ENCODE assay signal across 8 mouse cellular contexts in genomic region chr8:94186542-94186941, GRCm38 (mm10). TPM values are rescaled to one million over a fixed set of nuclear protein-coding genes. Genes with fewer than 3 reads are reported as not detected.
DNase-seq lines count a peak whose midpoint lies in the region; ATAC-seq and TF ChIP-seq lines count a peak whose summit lies in the region.

No protein-coding gene starts in this region.

- peak; percentile 59 for TF ChIP-seq RAD21 in CH12.LX (IDR thresholded peaks at IDR 0.05; ENCODE audit: low read depth, low read length)

- peak; percentile 89 for DNase-seq in CH12.LX (ENCODE audit: extremely low read depth)
- peak; percentile 75 to 83 for DNase-seq in adrenal gland, postnatal 36 days
- peak; percentile 75 for DNase-seq in heart, postnatal 0 days (ENCODE audit: low spot score)
- peak; percentile 91 to 93 for DNase-seq in kidney, postnatal 25 days
- peak; percentile 61 to 84 for DNase-seq in spleen, postnatal 10 days (ENCODE audit: low spot score in 2 of 2)
- no peak for DNase-seq in left cerebral cortex, adult 9 months (ENCODE audit: low spot score in 2 of 2)

- no peaks in the 10 kb centered on the region for H3K36me3 ChIP-seq in CH12.LX (replicated peaks in 1 of 2; ENCODE audit: control insufficient read depth in 1 of 2, insufficient read depth in 1 of 2, low read length in 1 of 2)
- no peaks in the 10 kb centered on the region for H3K36me3 ChIP-seq in embryonic facial prominence, embryonic 15.5 days
- no peaks in the 10 kb centered on the region for H3K36me3 ChIP-seq in heart, postnatal 0 days (replicated peaks; ENCODE audit: control insufficient read depth, insufficient read depth, low read length)

- no peaks in the 10 kb centered on the region for H3K9me3 ChIP-seq in CH12.LX (replicated peaks; ENCODE audit: low read length)
- H3K9me3 ChIP-seq in embryonic facial prominence, embryonic 15.5 days (replicated peaks): no peaks in the 10 kb centered on the region
- no peaks in the 10 kb centered on the region for H3K9me3 ChIP-seq in heart, postnatal 0 days (replicated peaks; ENCODE audit: control insufficient read depth, low read length)

- peaks cover 36 to 54% of the 10 kb centered on the region in 2 experiments for H3K4me1 ChIP-seq in CH12.LX (ENCODE audit: control insufficient read depth in 1 of 2, insufficient read depth in 2 of 2)
- peaks cover 30% of the 10 kb centered on the region for H3K4me1 ChIP-seq in embryonic facial prominence, embryonic 15.5 days
- peaks cover 24% of the 10 kb centered on the region; the same call in 1 of the 2 replicates for H3K4me1 ChIP-seq in heart, postnatal 0 days (ENCODE audit: control insufficient read depth, insufficient read depth)

- H3K4me2 ChIP-seq in CH12.LX (ENCODE audit: insufficient read depth, low read depth, poor library complexity, severe bottlenecking): peak overlapping the region; percentile 50
- peak overlapping the region; percentile 25 for H3K4me2 ChIP-seq in embryonic facial prominence, embryonic 15.5 days (replicated peaks)
- H3K4me2 ChIP-seq in heart, postnatal 0 days (ENCODE audit: low read depth, low read length): 0 out of 2 replicates have a peak overlapping the region, but pooled peaks have one; percentile 2

- H3K4me3 ChIP-seq in CH12.LX (replicated peaks in 1 of 3; ENCODE audit: low read depth in 2 of 3, low read length in 2 of 3, poor library complexity in 1 of 3): peak overlapping the region in 1 of 3 experiments; percentile 5
- H3K4me3 ChIP-seq in embryonic facial prominence, embryonic 15.5 days (replicated peaks): peak overlapping the region; percentile 3; the same call in 1 of the 2 replicates
- H3K4me3 ChIP-seq in heart, postnatal 0 days (ENCODE audit: low read depth, low read length): no peak overlapping the region

- WGBS in embryonic facial prominence, embryonic 15.5 days: 5% methylated on average over 17 of the region's 17 CpGs
- 4% methylated on average over 17 of the region's 17 CpGs for WGBS in heart, postnatal 0 days

- peak; percentile 60; the same call in 1 of the 2 replicates for TF ChIP-seq POLR2A in CH12.LX (IDR thresholded peaks at IDR 0.05; ENCODE audit: low read depth, low read length)

- TF ChIP-seq CTCF in CH12.LX (conservative IDR thresholded peaks at IDR 0.05 in 1 of 2, IDR thresholded peaks at IDR 0.05 in 1 of 2; ENCODE audit: low read depth in 2 of 2, low read length in 2 of 2): peak; percentile 54 to 84
- TF ChIP-seq CTCF in heart, postnatal 0 days (IDR thresholded peaks at IDR 0.05; ENCODE audit: low read depth): peak; percentile 73

- H3K9ac ChIP-seq in CH12.LX (ENCODE audit: insufficient read depth, low read depth): peak overlapping the region; percentile 52
- H3K9ac ChIP-seq in embryonic facial prominence, embryonic 15.5 days: no peak overlapping the region
- no peak overlapping the region for H3K9ac ChIP-seq in heart, postnatal 0 days (replicated peaks; ENCODE audit: low read depth, low read length)

- TF ChIP-seq EP300 in CH12.LX (IDR thresholded peaks at IDR 0.05; ENCODE audit: low read length): peak; percentile 69
- TF ChIP-seq EP300 in heart, postnatal 0 days (IDR thresholded peaks at IDR 0.05; ENCODE audit: low read depth): no peak

- dilution Hi-C loops in CH12.LX (cut with MboI; ENCODE audit: extremely low pct_ligation_motif_present, extremely low pct_unique_long_range_greater_than_20kb, low sequenced_read_pairs): no loop called here

- peaks cover 44% of the 10 kb centered on the region for H3K27me3 ChIP-seq in CH12.LX (replicated peaks)
- peaks cover 53% of the 10 kb centered on the region for H3K27me3 ChIP-seq in embryonic facial prominence, embryonic 15.5 days
- peaks cover 23% of the 10 kb centered on the region for H3K27me3 ChIP-seq in heart, postnatal 0 days (ENCODE audit: control insufficient read depth, insufficient read depth, low read length)

- peak overlapping the region; percentile 80 for H3K27ac ChIP-seq in CH12.LX (ENCODE audit: insufficient read depth, low read depth)
- no peak overlapping the region for H3K27ac ChIP-seq in embryonic facial prominence, embryonic 15.5 days (replicated peaks)
- no peak overlapping the region for H3K27ac ChIP-seq in heart, postnatal 0 days (ENCODE audit: low read depth)

- peak; percentile 64 for ATAC-seq in embryonic facial prominence, embryonic 15.5 days (ENCODE audit: insufficient number of reproducible peaks, low FRiP score, low TSS enrichment, low read depth)
- peak; percentile 48 for ATAC-seq in heart, postnatal 0 days (ENCODE audit: insufficient read depth, low read depth)
- peak; percentile 37 for ATAC-seq in megakaryocyte progenitor cell, adult 5-6 weeks (replicated peaks; ENCODE audit: poor library complexity)

- in situ Hi-C loops in CH12.LX (cut with MboI; ENCODE audit: low pct_ligation_motif_present, low pct_unique_long_range_greater_than_20kb, low sequenced_read_pairs): loop anchor here (25.0 kb wide), 1 partner anchor 499 kb away; no protein-coding TSS in a partner anchor

- no peaks in the 10 kb centered on the region for H3K79me2 ChIP-seq in CH12.LX (replicated peaks; ENCODE audit: control insufficient read depth, extremely low read depth, insufficient read depth, poor library complexity, severe bottlenecking)

TF ChIP-seq in CH12.LX, 34 proteins besides CTCF, POLR2A, EP300 and RAD21 (continues in another document):
- 0 out of 2 replicates have a peak, but pooled peaks have one; percentile 42 for TF ChIP-seq MYC (IDR thresholded peaks at IDR 0.05; ENCODE audit: low read depth, low read length)
- TF ChIP-seq ETS1 (conservative IDR thresholded peaks at IDR 0.05; ENCODE audit: low read depth, low read length): peak; percentile 70
- TF ChIP-seq JUN (IDR thresholded peaks at IDR 0.05; ENCODE audit: insufficient read depth, low read depth, low read length): peak; percentile 63
- TF ChIP-seq ZC3H11A (IDR thresholded peaks at IDR 0.05; ENCODE audit: low read depth, low read length): 0 out of 2 replicates have a peak, but pooled peaks have one; percentile 28
- TF ChIP-seq SIN3A (IDR thresholded peaks at IDR 0.05; ENCODE audit: low read length): peak; percentile 85
- peak; percentile 72; the same call in 1 of the 2 replicates for TF ChIP-seq NELFE (IDR thresholded peaks at IDR 0.05; ENCODE audit: low read depth, low read length)
- TF ChIP-seq MXI1 (IDR thresholded peaks at IDR 0.05; ENCODE audit: low read depth, low read length): peak; percentile 72; the same call in 1 of the 2 replicates

RNA-seq across cellular contexts. Expression of gene Mt1, which starts 7.7 kb away (rescaled TPM):
- total RNA-seq in CH12.LX (2012; rRNA removed) (174 and 239 TPM in 2 replicates), CH12.LX (2014; rRNA removed) (13.6 and 19.9 TPM in 2 replicates)
- polyA plus RNA-seq in CH12.LX (2012; ENCODE audit: insufficient read length, low read depth): 57.4 and 62.7 TPM in 2 replicates
- total RNA-seq in adrenal gland, postnatal 36 days (2021): 100 to 1,000 TPM; 298 to 394 TPM
- polyA plus RNA-seq in embryonic facial prominence, embryonic 15.5 days (2015; fragmentation: Nextera tagmentation; extraction: Ambion mirVana): 290 and 306 TPM in 2 replicates
- 1,123 and 1,581 TPM in 2 replicates for total RNA-seq in heart, postnatal 0 days (2014; rRNA removed; ENCODE audit: low replicate concordance)
- 783 and 795 TPM in 2 replicates for polyA plus RNA-seq in heart, postnatal 0 days (2015; fragmentation: Nextera tagmentation; extraction: Ambion mirVana)
- total RNA-seq in megakaryocyte progenitor cell, adult 5-6 weeks (2015): 232 and 285 TPM in 2 replicates
- 321 and 389 TPM in 2 replicates for total RNA-seq in megakaryocyte progenitor cell, adult 5-6 weeks (2017)

RNA-seq across cellular contexts. Expression of gene Mt2, which starts 14.1 kb away (rescaled TPM):
- 109 and 212 TPM in 2 replicates for total RNA-seq in CH12.LX (2012; rRNA removed)
- total RNA-seq in CH12.LX (2014; rRNA removed): 4.1 and 4.3 TPM in 2 replicates
- polyA plus RNA-seq in CH12.LX (2012; ENCODE audit: insufficient read length, low read depth): 49.4 and 54.4 TPM in 2 replicates
- total RNA-seq in adrenal gland, postnatal 36 days (2021): 100 to 1,000 TPM; 138 to 410 TPM
- polyA plus RNA-seq in embryonic facial prominence, embryonic 15.5 days (2015; fragmentation: Nextera tagmentation; extraction: Ambion mirVana): 83.3 and 95.7 TPM in 2 replicates
- 87.5 and 117 TPM in 2 replicates for total RNA-seq in heart, postnatal 0 days (2014; rRNA removed; ENCODE audit: low replicate concordance)
- 65.7 and 83.0 TPM in 2 replicates for polyA plus RNA-seq in heart, postnatal 0 days (2015; fragmentation: Nextera tagmentation; extraction: Ambion mirVana)
- 24.5 and 53.6 TPM in 2 replicates for total RNA-seq in megakaryocyte progenitor cell, adult 5-6 weeks (2015)
- total RNA-seq in megakaryocyte progenitor cell, adult 5-6 weeks (2017): 35.6 and 47.5 TPM in 2 replicates

RNA-seq across cellular contexts. Expression of gene Nup93, which starts 27.8 kb away (rescaled TPM):
- 46.0 and 65.9 TPM in 2 replicates for total RNA-seq in CH12.LX (2012; rRNA removed)
- 86.2 and 88.3 TPM in 2 replicates for total RNA-seq in CH12.LX (2014; rRNA removed)
- polyA plus RNA-seq in CH12.LX (2012; ENCODE audit: insufficient read length, low read depth): 99.6 and 102 TPM in 2 replicates
- total RNA-seq in adrenal gland, postnatal 36 days (2021): 10 to 100 TPM; 15.7 to 16.1 TPM
- polyA plus RNA-seq in embryonic facial prominence, embryonic 15.5 days (2015; fragmentation: Nextera tagmentation; extraction: Ambion mirVana): 63.5 and 66.1 TPM in 2 replicates
- total RNA-seq in heart, postnatal 0 days (2014; rRNA removed; ENCODE audit: low replicate concordance): 21.9 and 71.8 TPM in 2 replicates
- 29.8 and 31.4 TPM in 2 replicates for polyA plus RNA-seq in heart, postnatal 0 days (2015; fragmentation: Nextera tagmentation; extraction: Ambion mirVana)
- 26.7 and 32.4 TPM in 2 replicates for total RNA-seq in megakaryocyte progenitor cell, adult 5-6 weeks (2015)
- 36.3 and 46.1 TPM in 2 replicates for total RNA-seq in megakaryocyte progenitor cell, adult 5-6 weeks (2017)

RNA-seq across cellular contexts. Expression of gene Mt3, which starts 34.1 kb away (rescaled TPM):
- total RNA-seq in CH12.LX (2012; rRNA removed) (20.0 and 20.6 TPM in 2 replicates), CH12.LX (2014; rRNA removed) (not detected in 2 replicates)
- polyA plus RNA-seq in CH12.LX (2012; ENCODE audit: insufficient read length, low read depth): 1.9 and 2.5 TPM in 2 replicates
- 1 to 10 TPM; 4.1 to 5.9 TPM for total RNA-seq in adrenal gland, postnatal 36 days (2021)
- polyA plus RNA-seq in embryonic facial prominence, embryonic 15.5 days (2015; fragmentation: Nextera tagmentation; extraction: Ambion mirVana): 8.2 and 8.5 TPM in 2 replicates
- 145 and 217 TPM in 2 replicates for total RNA-seq in heart, postnatal 0 days (2014; rRNA removed; ENCODE audit: low replicate concordance)
- 67.4 and 72.3 TPM in 2 replicates for polyA plus RNA-seq in heart, postnatal 0 days (2015; fragmentation: Nextera tagmentation; extraction: Ambion mirVana)
- not detected in 2 replicates for total RNA-seq in megakaryocyte progenitor cell, adult 5-6 weeks (2015)
- total RNA-seq in megakaryocyte progenitor cell, adult 5-6 weeks (2017): not detected in 2 replicates

RNA-seq across cellular contexts. Expression of gene Mt4, which starts 49.5 kb away (rescaled TPM):
- total RNA-seq in CH12.LX (2012; rRNA removed) (not detected in 2 replicates), CH12.LX (2014; rRNA removed) (not detected in 2 replicates)
- polyA plus RNA-seq in CH12.LX (2012; ENCODE audit: insufficient read length, low read depth): not detected in 2 replicates
- total RNA-seq in adrenal gland, postnatal 36 days (2021): not detected
- 6.3 and 16.6 TPM in 2 replicates for polyA plus RNA-seq in embryonic facial prominence, embryonic 15.5 days (2015; fragmentation: Nextera tagmentation; extraction: Ambion mirVana)
- not detected in 2 replicates for total RNA-seq in heart, postnatal 0 days (2014; rRNA removed; ENCODE audit: low replicate concordance)
- not detected in 2 replicates for polyA plus RNA-seq in heart, postnatal 0 days (2015; fragmentation: Nextera tagmentation; extraction: Ambion mirVana)
- total RNA-seq in megakaryocyte progenitor cell, adult 5-6 weeks (2015): not detected in 2 replicates
- total RNA-seq in megakaryocyte progenitor cell, adult 5-6 weeks (2017): not detected in 2 replicates

Comparison
In these comparisons a context has a peak if more than half of its experiments do, and no peak if none do; other contexts are left out.
1. DNase-seq: peak in CH12.LX (single experiment), adrenal gland, postnatal 36 days (2 of 2), heart, postnatal 0 days (single experiment), kidney, postnatal 25 days (2 of 2) and spleen, postnatal 10 days (2 of 2); none in left cerebral cortex, adult 9 months (0 of 2).
2. Peak in every context shown above with its lines, with median percentiles within 50 percentile points of each other: H3K4me2 ChIP-seq and ATAC-seq.